Mouse (Mus musculus) megakaryocyte, embryonic 14.5 days (primary cell): ENCODE data around the gene Clip2.

Experiments
- FLI1 ChIP-seq: IDR thresholded peaks from 2 replicates; pipeline ENCODE4 v1.6.1; 2012; ENCODE audit warnings: low read length, inconsistent platforms, mixed read lengths
- GATA1 ChIP-seq: IDR thresholded peaks from 3 replicates; pipeline ENCODE4 v1.6.1; 2012; ENCODE audit warnings: mixed read lengths, low read length, inconsistent platforms, borderline replicate concordance

DNA sequence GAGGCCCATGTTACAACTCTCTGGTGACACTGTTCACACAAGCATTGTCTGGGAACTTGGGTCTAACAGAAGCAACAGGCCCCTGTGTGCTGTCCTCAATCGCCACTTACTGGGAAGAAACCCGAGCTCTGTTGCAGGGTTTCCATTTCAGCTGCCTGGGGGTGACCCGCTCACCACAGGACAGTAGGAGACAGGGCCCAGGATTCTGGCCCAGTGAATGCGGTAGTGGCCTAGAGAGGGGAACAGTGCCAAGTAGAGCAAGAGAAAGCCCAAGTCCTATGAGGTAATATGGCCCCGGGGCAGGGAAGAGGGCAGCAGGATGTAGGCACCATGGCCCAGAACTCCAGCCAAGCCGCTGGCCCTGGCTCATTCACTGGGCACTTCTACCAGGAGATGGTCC is 11.4 kb downstream of the Clip2 start:
- TF ChIP-seq FLI1 (no peak), GATA1 (no peak)
